Mouse (Mus musculus): ENCODE data around the gene Olfr15.
"Not testable (repeated sequence)": the region's sequence is repeated elsewhere in the genome, so short reads cannot be mapped to it uniquely, and the experiment has no call there.

Olfr15 gene

DNA sequence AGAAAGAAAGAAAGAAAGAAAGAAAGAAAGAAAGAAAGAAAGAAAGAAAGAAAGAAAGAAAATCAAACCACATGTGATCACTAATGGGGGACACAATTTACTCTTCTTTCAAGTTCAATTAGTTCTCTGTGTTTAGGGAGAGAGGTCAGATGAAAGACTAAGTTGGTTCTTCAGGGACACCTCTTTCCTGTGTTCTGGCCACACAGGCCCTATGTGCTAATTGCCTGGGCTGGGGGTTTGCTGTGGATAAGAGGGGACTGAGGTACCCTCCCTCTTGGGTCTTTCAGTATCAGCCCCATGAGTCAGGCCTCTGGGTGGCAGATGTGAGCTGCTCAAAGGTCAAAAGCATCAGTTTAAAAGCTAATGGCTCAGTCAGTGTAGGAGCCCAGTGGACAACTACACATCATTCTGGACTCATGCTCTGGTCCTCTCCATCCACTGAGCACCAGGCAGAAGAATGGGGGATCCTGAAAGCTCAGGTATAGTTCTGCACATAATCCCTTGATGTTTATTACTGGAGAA, at the start of gene Olfr15:
Olfr15 (plus strand) TSS at position 291 of the 522 bp plus-strand sequence.
- DNase-seq = no peak

DNA sequence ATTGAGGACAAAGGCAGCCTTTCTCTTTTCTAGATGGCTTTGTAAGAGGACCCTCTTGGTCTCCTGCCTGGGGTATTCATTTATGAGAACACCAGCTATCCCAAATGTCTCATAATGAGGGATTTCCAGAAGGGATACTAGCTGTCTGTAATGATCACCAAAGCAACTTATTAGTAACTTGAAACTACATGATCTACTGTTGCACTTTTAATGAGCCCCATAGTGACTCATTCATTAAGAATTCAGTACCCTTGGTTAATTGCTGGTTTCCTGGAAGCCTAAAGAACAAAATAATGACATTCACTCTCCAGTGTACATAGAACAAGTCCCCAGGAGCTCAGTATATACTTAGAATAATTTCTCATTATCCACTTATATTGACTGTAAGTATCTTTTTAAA, 49.4 kb upstream of the Olfr15 start:
- no peak for DNase-seq

DNA sequence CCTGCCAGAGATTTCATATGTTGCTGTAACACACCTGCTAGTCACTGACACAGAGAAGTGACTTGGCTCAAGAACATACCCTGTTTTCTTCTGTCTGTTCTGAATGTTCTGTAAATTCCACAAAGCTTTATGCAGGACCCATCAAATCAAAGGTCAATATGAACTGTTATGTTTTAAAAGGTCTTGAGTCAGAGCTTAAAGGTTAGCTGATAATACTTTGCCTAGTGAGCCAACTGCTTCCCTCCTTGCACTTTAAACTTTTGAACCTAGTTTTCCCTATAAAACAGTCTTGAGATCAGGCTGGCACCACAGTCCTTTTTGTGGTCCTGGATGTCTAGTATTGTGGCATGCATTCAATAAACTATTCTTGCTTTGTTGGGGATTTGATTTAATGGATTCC, 42.3 kb upstream of the Olfr15 start:
- DNase-seq = no peak

DNA sequence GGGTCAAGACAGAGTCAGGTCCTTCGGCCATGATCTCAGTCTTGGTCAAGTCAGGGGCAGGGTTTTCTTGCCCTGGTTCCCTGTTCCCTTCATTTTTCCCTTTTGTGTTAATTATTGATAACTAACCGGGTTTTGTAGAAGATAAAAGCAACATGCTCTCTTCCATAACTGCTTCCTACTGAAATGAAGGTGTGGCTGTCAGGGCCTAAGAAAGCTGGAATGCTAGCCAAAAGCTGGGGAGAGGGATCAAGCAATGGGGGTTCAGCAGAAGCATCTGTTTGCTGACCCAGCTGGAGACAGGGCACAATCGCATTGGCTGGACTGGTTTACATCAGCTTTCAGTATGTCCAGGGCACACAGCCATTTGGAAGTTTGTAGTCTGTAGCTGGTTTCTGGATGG, 22.5 kb upstream of the Olfr15 start:
- DNase-seq = no peak

DNA sequence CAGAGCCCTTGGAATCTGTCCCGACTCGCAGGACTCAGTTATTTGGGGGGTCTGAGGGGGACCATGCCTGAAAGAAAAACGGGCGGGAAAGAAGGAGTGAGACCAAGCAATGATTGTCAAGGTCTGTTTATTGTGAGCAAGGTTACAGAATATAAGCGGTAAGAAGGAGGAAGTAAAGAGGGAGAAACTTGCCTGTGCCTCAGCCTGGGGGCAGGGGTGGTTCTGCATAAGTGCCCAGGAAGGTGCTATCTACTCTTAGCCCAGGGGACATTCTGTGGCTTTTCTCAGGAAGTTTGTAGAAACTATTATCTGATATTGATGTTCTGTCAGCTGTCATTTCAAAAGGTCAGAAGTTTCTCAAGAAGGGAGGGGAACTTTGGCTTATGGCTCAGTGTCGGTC, 16.0 kb upstream of the Olfr15 start:
- not testable (repeated sequence) for DNase-seq

DNA sequence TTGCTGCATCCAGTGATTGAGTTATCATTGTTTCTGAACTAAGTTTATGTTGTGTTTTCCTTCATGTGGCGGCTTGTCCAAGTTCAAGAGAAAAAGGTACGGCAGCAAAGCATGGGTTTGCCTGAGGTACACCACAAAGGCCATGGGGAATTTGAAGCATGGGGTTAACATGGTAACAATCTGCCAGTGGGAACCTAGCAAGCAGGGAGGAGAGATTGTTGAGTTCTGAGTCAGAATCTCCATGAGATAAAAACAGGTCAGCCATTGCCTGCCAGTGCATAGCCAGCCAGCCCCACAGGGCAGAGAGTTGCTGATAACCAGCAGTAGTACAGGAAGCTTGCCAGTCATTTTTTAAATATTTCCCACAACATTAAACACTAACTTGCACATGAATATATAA, 10.5 kb upstream of the Olfr15 start:
- DNase-seq = no peak

DNA sequence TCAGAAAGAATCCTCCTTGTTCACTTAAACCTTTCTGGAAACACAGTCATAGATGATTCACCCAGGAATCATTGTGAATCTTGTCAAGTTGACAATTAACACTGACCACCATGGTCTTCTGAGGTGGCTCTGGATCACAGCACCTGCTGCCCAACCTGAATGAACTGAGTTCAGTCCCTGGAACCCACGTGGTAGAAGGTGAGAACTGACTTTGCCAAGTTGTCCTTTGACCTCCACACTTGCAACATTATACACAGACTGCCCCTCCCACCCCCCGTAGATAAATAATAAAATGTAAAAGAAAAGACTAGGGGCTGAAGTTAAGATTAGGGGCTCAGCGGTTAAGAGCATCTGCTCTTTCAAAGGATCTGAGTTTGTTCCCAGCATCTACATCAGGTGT, 2.7 kb upstream of the Olfr15 start:
- no peak for DNase-seq

DNA sequence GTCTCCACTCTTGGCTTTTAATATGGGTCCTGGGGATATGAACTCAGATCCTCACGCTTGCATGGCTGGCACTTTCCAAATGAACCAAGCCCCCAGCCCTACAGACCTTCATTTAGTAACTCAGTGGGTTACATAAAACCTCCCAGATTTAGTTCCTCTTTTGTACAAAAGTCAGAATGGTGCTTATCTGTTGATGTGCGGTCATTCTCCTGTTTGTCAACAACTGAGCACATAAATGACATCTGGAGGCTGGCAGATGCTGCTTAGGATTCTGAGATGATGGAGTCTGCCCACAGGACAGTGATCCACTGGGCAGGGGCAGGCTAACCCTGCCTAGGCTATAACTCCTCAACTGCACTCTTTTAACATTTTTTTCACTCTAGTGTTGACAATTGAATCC, 951 bp upstream of the Olfr15 start:
- DNase-seq = no peak

DNA sequence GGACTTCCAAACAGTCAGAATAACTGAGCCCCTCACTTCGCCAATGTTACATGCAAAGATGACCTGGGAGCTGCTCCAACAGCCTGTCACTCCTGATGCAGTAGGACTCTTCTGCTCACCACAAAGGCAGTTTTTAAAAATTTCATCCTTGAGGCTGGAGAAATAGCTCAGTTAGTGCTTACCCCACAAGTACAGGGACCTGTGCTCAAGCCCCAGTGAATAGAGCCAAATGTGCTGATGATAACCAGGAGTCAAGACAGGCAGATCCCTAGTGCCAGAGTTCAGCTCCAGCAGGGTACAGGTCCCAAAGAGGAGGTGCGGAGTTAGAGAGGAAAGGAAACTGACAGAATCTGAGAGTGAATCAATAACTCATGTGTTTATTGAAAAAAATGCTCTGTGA, 4.8 kb downstream of the Olfr15 start:
- no peak for DNase-seq

DNA sequence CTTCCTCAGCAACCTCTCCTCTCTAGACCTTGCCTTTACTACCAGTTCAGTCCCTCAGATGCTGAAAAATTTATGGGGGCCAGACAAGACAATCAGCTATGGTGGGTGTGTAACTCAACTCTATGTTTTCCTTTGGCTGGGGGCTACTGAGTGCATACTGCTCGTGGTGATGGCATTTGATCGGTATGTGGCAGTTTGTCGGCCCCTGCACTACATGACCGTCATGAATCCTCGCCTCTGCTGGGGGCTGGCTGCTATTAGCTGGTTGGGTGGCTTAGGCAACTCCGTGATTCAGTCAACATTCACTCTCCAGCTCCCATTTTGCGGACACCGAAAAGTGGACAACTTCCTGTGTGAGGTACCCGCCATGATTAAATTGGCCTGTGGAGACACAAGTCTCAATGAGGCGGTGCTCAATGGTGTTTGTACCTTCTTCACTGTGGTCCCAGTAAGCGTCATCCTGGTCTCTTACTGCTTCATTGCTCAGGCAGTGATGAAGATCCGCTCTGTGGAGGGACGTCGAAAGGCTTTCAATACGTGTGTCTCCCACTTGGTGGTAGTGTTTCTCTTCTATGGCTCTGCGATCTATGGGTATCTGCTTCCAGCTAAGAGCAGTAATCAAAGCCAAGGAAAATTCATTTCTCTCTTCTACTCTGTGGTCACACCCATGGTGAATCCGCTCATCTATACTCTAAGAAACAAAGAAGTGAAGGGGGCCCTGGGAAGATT, 8.6 kb downstream of the Olfr15 start:
- DNase-seq = peak; percentile 37

DNA sequence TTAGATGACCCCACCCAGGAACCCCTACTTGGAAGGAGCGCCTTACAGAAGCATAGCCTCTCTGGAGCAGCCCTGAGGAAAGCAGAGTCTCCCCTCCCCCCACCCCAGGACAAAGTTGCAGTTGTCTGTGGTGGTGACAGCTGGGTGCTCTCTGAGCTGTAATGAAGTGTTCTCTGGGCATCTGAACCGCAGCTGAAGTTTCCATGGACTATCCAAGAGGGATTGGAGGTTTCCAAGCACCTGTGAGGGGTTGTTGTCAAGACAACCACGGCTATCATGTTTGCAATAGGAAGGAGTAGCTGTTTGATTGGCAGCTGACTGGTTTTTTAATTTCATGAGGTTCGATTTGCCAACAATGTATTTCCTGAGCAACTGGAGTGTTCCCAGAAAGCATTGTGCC, 12.3 kb downstream of the Olfr15 start:
- no peak for DNase-seq

DNA sequence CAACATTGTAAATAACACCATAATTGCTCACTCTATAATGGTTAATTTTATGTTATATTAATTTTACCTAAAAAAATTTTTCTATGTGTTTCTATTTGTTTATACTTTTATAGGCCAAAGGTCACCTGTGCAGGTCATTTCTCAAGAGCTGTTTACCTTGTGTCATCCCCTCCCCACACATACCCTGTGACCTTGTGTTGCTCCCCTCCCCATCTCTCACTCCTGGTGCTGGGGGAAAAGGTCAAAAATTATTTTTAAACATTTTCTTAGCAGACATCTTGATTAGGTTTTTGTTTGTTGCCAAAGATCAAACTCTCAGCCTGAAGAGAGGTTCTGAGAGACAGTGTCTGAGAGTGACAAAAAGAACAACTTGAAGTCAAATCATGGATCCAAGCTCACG, 13.1 kb downstream of the Olfr15 start:
- DNase-seq = no peak

DNA sequence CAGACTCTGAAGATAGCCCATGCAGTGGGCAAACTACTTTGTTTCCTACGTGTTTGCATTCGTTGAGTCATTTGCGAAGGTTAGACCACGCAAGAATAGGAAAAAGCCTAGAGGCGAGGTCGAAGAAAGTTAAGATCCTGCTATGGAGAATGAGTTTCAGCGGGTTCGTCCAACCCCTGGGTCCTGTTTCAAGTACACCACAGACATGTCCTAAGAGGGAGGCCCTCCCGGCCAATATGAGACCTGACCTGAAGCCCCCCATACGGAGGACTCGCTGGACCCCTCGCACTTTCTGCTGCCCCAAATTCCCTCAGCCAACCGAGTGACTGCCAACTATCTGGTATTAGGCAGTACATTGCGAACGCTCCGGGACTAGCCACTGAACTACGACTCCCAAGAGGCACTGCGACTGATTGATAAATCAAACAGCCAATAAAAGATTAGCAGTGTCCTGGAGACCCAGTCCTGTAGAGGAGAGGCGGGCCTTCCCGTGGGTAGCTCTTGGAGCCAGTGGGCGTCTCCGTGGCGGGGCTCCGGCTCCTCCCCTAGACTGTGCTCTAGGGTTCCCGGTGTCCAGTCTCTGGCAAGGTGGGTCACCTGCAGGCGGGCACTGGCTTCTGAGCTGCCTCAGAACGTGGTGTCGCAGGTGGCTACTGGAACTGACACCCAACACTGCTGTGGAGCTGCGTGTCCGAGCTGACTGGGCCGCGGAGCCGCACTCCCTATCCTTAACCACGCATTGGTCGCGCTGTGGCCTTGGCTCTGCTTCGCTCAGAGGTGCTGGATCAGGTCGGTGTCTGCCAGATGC, 16.2 kb downstream of the Olfr15 start, which contains the start of gene Zfp174:
Zfp174 (plus strand) TSS at position 558 of the 808 bp plus-strand sequence.
- peak; percentile 93 for DNase-seq

DNA sequence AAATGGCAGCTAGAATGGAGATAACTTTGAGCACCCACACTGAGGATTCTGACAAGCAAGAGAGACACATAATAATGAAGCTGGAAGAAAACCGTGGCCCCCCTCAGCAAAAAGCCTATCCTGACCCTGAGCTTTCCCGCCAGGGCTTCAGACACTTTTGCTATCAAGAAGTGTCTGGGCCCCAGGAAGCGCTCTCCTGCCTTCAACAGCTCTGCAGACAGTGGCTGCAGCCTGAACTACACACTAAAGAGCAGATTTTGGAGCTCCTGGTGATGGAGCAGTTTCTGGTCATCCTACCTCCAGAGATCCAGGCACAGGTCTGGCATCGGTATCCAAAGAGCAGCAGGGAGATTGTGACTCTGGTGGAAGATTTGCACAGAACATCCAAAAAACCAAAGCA, 17.2 kb downstream of the Olfr15 start:
- peak; percentile 16 for DNase-seq

DNA sequence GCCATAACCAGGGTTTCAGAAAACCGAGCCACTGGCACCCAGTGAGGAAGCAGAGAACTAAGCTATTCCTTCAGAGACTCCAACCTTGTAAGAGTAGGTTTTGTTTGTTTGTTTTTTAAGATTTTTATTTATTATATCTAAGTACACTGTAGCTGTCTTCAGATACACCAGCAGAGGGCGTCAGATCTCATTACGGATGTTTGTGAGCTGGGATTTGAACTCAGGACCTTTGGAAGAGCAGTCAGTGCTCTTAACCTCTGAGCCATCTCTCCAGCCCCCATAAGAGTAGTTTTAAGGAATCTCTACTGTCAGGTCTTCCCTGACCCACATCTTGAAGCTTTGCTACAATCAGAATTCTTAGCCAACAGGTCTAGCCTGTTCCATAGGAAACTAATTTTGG, 17.7 kb downstream of the Olfr15 start:
- no peak for DNase-seq

DNA sequence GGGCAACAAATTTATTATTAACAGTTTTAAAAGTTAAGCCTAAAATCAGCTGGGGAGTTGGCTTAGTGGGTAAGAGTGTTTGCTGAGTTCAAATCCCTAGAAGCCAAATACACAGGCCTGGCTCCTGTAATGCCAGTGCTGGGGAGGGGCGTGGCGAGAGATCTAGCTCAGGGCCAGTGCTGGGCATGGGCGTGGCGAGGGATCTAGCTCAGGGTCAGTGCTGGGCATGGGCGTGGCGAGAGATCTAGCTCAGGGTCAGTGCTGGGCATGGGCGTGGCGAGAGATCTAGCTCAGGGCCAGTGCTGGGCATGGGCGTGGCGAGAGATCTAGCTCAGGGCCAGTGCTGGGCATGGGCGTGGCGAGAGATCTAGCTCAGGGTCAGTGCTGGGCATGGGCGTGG, 20.6 kb downstream of the Olfr15 start:
- not testable (repeated sequence) for DNase-seq

DNA sequence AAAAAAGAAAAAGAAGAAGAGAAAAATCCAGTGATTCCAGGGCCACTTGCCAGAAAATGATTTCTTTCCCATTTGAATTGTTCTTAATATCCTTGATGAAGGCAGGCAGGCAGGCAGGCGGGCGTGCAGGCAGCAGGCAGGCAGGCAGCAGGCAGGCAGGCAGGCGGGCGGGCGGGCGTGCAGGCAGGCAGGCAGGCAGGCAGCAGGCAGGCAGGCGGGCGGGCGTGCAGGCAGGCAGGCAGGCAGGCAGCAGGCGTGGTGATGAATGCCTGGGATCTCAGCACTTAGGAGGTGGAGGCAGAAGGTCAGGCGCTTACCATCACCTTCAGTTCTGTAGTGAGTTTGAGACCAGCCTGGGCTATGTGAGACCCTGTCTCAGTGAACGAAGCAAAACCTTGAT, 21.9 kb downstream of the Olfr15 start:
- DNase-seq = no peak

DNA sequence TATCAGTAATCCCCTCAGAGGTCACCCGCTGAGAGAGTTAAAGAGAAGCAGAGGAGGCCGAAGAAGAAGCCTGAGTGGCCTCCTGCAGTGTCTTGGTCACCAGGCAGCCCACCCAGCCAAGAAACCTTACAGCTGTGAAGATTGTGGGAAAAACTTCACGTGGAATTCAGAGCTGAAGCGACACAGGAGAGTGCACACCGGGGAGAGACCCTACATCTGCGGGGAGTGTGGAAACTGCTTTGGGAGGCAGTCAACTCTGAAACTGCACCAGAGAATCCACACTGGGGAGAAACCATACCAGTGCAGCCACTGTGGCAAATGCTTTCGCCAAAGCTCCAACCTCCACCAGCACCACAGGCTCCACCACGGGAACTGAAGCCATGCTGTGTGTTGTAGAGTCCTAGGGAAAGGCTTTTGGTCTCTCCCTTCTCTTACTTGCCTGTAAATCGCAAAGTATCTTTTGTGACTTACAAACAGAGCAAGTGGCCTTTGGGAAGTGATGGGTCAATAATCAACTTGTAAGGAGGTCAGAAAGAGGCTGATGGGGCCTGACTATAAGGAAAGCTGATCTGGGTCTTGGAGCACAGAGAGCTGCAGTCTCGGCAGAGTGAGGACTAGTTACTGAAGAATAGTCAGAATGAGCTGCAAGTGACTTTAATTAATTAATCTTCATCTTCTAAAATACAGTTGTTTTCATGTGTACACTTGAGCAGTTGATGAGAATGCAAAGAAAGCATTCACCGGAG, 23.9 kb downstream of the Olfr15 start:
- no peak for DNase-seq

DNA sequence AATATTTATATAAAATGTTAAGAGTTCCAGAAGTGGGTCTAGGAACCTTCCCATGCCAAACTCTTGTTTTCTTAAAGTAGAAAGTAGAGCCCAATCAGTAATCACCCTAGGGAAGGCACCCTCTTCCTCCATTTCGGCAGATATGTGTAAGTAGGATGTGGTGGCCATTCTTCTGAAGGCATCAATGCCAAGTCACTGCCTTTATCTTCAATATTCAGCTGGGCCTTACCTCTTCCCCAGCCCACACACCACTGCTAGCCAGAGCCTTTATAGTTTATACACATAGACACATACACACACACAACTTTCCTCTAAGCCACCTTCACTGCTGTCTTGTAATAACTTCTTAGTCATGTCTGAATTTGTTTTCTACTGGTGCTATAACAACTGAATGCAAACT, 25.1 kb downstream of the Olfr15 start:
- no peak for DNase-seq

DNA sequence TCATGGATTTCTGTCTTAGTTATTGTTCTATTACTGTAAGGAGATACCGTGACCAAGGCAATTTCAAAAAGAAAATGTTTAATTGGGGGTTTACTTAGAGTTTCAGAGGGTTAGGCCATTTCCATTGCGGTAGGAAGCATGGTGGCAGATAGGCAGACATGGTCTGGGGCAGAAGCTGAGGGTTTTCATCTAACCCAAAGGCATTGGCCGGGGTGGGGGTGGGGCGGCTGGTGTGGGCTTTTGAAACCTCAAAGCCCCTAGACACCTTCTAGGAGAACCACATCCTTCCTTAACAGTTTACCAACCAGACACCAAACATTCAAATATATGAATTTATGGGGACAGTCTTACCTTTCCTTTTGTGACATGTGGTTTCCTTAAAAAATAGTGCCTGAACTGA, 28.6 kb downstream of the Olfr15 start:
- DNase-seq = no peak

DNA sequence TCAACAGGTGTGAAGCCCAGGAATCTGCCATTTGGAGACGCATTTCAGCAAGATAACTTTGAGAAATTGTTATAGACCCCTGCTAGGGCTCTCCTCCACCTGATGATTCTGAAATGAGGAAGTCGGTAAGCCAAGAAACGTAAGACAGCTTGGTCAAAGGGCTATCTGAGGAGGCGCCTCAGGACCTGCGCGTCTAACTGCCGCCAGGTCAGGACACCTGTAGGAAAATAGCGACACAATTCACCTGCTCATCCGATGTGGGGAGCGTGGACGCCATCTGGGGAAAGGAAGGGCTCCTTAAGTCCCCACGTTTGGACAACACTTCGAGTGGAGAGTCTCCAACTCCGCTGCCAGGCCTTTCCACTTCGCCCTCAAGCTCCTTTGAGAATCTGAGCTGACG, 41.1 kb downstream of the Olfr15 start:
- no peak for DNase-seq

DNA sequence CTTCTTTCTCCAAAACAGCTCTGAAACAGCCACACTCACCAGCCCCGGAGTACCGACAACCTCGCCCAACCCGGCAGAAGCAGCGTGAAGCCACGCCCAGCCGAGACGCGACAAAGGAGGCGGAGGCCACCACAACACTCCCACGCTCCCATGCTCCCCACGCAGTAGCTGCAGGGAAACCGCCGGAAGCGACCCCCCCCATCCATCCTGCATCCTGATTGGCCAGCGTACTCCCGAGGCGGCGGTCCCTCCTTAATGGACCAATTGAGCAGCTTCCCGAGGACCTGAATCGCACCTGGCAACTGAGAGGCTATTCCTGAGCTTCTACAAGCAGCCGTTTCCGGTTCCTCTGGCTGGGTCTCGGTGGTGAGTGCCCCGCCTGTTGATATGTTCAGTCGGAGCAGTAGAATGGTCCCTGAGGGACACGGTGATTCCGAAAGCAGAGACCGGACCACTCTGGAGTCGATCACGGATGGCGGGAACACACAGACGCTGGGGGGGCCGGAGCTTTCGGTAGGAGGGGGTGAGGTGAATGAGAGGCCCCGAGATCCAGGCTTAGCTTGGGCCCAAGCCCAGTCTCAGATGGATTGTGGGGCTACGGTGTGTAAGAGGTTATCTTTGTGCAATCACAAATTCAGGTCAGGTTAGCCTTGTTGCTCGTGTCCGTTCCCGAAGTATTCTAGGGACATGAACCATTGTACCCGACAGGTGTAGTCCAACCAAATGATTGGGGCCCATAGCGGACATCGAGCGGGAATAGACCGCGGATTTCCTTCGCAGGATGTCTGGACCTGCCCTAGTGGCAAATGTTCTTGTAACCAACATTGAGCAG, 41.8 kb downstream of the Olfr15 start, which contains the start of gene Naa60:
Naa60 (plus strand) TSS at position 160 of the 832 bp plus-strand sequence.
- DNase-seq = peak; percentile 95
